Mouse (Mus musculus) c-Kit-positive CD71-positive TER-119-negative erythroid progenitor cells, embryonic 14.5 days (primary cell): ENCODE results near the gene Ndufaf2.

Experiments used
- DNase-seq: peaks from one replicate; pipeline ENCODE4 v3.0.0-alpha.2; 2013; ENCODE audit warnings: low read depth

Ndufaf2 gene

GRCm38 (mm10) chr13:108039375-108039774 lies 119.0 kb downstream of the Ndufaf2 start:
- DNase-seq = no peak

DNA sequence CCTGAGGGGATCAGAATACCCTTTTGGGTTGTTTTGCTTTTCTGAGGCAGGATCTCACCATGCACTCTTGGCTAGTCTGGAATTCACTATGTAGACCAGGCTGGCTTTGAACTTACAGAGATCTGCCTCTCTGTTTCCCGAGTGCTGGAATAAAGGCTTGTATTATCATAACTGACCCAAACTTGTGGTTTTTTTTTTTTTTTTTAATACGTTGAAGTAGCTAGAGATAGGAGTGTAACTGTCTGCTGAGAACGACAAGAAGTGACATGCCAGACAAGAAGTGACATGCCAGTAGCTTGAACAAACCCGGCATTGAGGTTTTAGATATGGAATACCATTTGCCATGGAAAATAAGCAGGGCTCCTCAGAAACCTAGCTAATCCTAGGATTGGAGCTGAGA lies 125.6 kb downstream of the Ndufaf2 start:
- no peak for DNase-seq

DNA sequence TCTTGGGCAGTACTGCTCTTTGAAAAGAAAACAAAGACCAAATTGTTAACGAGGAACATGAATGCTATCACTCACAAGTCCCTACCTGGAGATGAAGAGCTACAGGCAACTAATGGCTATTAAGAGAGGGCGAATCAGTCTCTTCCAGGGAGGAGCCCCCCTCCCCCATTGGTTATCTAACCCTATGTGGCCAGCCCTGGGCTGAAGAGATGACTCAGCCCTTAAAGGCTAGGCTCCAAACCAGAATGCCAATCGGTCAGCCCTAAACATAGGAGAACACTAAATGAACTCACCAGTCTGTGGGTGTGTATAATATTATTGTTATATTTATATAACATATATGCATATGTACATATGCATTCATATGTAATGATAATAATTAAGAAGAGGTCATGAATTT lies 132.6 kb downstream of the Ndufaf2 start:
- no peak for DNase-seq

GRCm38 (mm10) chr13:108017349-108017748 lies 141.1 kb downstream of the Ndufaf2 start:
- no peak for DNase-seq

- DNase-seq = no peak
These were observed 143.3 kb downstream of the Ndufaf2 start for GRCm38 (mm10) chr13:108015166-108015565.

DNA sequence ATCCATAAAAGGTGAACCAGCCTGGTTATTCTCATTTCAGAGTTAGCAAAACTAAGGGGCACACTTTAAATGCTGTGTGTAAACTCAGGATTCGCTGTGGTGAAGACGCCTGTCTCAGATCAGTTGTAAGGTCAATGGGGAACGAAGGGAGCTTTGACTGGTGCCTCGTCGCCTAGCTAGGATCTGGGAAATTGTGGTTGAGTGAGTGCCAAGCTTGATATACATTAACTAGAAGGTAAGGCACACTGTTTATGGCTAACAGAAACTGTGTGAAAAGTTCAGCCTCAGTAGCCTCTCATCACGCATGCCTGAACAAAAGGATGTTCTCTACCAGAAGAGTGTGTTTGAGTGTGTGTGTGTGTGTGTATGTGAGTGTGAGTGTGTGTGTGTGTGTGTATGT lies 144.6 kb downstream of the Ndufaf2 start:
- no peak for DNase-seq

- no peak for DNase-seq
These were observed 145.3 kb downstream of the Ndufaf2 start for GRCm38 (mm10) chr13:108013110-108013509.

DNA sequence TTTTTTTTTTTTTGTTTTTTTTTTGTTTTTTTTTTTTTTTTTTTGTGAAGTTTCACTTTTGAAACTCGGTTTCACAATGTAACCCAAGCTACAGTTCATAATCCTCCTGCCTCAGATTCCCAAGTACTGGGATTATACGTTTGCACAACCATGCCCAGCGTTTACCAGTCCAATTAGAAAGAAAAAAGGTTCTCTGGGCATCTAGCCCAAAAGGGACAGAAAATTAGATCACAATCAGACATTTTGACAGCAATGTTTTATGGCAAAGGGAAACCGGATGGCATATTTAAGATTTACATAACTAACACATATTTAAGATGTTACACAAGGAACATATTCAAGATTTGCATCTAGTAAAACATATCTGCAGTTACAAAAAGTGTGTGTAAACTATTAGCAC lies 150.6 kb downstream of the Ndufaf2 start:
- DNase-seq = no peak

- DNase-seq = no peak
These were observed 162.1 kb downstream of the Ndufaf2 start for GRCm38 (mm10) chr13:107996301-107996700.

- no peak for DNase-seq
These were observed 163.2 kb downstream of the Ndufaf2 start for GRCm38 (mm10) chr13:107995211-107995610.

DNA sequence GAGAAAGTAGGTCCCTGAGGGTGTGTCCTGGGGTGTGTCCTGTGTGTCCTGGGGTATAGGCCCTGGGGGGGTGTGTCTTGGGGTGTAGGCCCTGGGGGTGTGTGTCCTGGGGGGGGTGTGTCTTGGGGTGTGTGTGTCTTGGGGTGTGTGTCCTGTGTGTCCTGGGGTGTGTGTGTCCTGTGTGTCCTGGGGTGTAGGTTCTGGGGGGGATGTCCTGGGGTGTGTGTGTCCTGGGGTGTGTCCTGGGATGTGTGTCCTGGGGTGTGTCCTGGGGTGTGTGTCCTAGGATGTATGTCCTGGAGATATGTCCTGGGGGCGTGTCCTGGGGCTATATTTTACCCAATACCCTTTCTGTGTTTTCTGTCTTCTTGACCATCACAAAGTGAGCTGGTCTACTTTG lies 165.8 kb downstream of the Ndufaf2 start:
- DNase-seq = no peak

- no peak for DNase-seq
These were observed 173.8 kb downstream of the Ndufaf2 start for GRCm38 (mm10) chr13:107984641-107985040.

- no peak for DNase-seq
These were observed 174.2 kb downstream of the Ndufaf2 start for GRCm38 (mm10) chr13:107984186-107984585.

- no peak for DNase-seq
These were observed 175.1 kb downstream of the Ndufaf2 start for GRCm38 (mm10) chr13:107983231-107983847.

- DNase-seq = no peak
These were observed 179.0 kb downstream of the Ndufaf2 start for GRCm38 (mm10) chr13:107979461-107979860.

DNA sequence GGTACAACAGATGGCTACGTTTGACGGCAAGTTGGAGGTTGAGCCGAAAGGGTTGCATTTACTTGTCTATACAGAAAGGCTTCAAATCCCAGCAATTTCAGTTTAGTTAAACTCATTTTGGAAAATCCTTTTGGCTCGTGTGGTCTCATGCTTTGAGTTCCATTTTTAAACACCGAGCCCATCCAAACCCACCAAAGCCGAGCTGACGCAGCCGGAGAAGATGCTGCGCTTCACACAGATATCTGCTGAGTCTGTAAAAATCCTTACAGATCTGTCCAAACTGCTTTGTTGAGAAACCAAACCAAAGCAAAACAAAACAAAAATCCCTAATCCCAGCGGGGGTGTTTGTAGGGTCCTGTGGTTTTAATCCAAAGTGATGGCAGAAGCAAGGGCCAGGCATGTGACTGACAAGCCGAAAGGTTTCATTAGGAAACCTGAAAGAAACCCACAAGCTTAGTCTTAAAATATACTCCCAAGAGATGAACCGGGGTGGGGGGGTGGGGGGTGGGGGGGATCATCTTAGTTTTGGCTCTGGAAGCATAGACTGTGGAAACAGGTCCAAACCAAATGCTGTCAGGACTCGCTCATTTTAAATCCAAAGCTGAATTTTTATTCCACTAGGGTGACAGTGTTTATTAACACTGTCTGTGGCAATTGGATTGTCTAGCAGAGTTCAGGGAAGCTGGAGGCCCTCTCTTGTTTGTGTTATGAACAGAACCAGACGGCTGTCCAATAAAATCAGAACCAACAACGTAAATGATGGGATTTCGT lies 181.4 kb downstream of the Ndufaf2 start:
- DNase-seq = no peak

GRCm38 (mm10) chr13:107972451-107972850 lies 186.0 kb downstream of the Ndufaf2 start:
- DNase-seq = no peak

- no peak for DNase-seq
These were observed 186.6 kb downstream of the Ndufaf2 start for GRCm38 (mm10) chr13:107971868-107972267.

DNA sequence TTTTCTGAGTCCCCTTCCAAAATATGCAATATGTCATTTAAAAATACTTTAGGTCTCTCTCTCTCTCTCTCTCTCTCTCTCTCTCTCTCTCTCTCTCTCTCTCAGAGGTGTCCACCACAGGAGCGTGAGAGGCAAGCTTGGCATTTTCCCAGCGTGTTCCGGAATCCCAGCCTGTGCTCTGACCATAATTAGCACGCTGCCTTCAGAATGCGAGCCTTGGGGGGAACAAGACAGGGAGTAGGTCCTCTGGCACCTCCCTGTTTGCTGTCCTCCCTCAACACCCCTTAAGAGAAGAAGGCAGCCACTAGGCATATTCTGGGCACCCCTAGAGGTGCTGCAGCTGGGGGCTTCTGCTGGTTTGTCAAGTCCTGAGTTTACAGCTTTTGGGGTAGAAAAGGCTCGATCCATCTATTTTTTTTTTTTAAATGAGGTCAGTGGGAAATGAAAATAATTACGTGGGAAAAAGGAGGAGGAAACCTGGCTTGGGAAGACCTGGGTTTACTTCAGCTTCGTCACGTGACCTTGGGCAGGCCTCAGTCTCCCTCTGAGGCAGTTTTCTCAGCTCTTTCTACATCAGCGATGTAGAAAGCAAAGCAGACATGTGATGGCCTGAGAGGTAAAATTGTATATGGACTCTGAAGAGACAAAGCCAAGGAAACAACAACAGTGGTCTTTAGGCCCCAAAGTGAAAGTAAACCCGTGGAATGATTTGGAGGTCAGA lies 187.8 kb downstream of the Ndufaf2 start:
- no peak for DNase-seq

DNA sequence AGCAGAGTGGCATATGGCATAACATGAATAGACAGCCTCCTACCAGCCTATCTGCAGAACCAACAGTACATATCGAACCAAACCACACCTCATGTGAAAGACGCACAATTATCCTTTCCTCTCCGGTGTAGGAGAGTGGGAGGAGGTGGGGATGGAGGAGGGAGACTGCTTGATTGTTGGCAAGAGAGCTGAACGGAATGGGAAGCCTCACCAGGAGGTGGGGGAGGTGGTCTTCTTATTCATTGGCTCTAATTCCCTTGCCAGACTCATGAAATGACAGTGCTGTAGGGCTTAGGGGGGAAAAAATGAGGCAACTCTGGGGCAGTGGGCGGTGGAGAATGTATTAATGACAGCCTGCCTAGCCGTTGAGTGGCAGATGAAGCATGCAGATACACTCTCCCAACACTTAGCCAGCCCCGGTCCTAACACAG lies 188.4 kb downstream of the Ndufaf2 start:
- no peak for DNase-seq

- DNase-seq = no peak
These were observed 193.8 kb downstream of the Ndufaf2 start for GRCm38 (mm10) chr13:107964616-107965015.

DNA sequence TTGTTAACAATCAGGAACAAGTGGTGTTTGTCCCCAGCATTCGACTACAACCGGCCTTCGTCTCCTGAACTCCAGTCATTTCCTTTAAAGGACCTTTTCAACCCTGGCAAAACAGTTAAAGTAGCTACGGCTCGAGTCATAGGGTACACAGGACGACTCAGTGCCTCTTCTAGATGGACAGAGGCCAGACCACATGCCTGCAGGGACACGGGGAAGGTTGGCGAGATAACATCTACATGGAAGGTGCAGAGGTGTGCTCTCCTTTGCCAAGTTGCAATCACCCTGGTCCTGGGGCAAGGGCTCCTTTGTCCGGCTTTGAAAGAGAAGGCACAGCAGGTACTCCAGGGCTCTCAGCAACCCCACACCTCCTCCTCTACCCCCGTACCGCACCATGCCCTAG lies 195.0 kb downstream of the Ndufaf2 start:
- no peak for DNase-seq

- DNase-seq = no peak
These were observed 195.7 kb downstream of the Ndufaf2 start for GRCm38 (mm10) chr13:107962741-107963140.
